Mouse (Mus musculus): ENCODE measurements at regions not wholly inside any gene's neighbourhood (a gene's known extent, or its start where the extent isn't known, plus 50 kb on each side); places are given as distances from the start of the nearest gene placed in this dataset.

- no peak for ATAC-seq (ENCODE audit: extremely low read depth, insufficient number of reproducible peaks, low FRiP score, poor library complexity, severe bottlenecking)
Observed at GRCm38 (mm10) chr10:99654284-99654683, 105.2 kb downstream of the Csl start.

- ATAC-seq (ENCODE audit: extremely low read depth, insufficient number of reproducible peaks, low FRiP score, poor library complexity, severe bottlenecking) = no peak
Observed at GRCm38 (mm10) chr10:99676557-99677098, 82.8 kb downstream of the Csl start.

- no peak for ATAC-seq (ENCODE audit: extremely low read depth, insufficient number of reproducible peaks, low FRiP score, poor library complexity, severe bottlenecking)
Observed at GRCm38 (mm10) chr10:99678096-99678495, 81.4 kb downstream of the Csl start.

- ATAC-seq (ENCODE audit: extremely low read depth, insufficient number of reproducible peaks, low FRiP score, poor library complexity, severe bottlenecking) = no peak
Observed at GRCm38 (mm10) chr10:99679813-99680212, 79.6 kb downstream of the Csl start.

GRCm38 (mm10) chr10:99681932-99682331, 77.5 kb downstream of the Csl start:
- ATAC-seq (ENCODE audit: extremely low read depth, insufficient number of reproducible peaks, low FRiP score, poor library complexity, severe bottlenecking) = peak; percentile 91

- no peak for ATAC-seq (ENCODE audit: extremely low read depth, insufficient number of reproducible peaks, low FRiP score, poor library complexity, severe bottlenecking)
Observed at GRCm38 (mm10) chr10:99682350-99682749, 77.1 kb downstream of the Csl start.

- no peak for ATAC-seq (ENCODE audit: extremely low read depth, insufficient number of reproducible peaks, low FRiP score, poor library complexity, severe bottlenecking)
Observed at GRCm38 (mm10) chr10:99683310-99683709, 76.1 kb downstream of the Csl start.

GRCm38 (mm10) chr10:99685911-99686310, 73.5 kb downstream of the Csl start:
- ATAC-seq (ENCODE audit: extremely low read depth, insufficient number of reproducible peaks, low FRiP score, poor library complexity, severe bottlenecking) = no peak

- no peak for ATAC-seq (ENCODE audit: extremely low read depth, insufficient number of reproducible peaks, low FRiP score, poor library complexity, severe bottlenecking)
Observed at GRCm38 (mm10) chr10:99687011-99687410, 72.4 kb downstream of the Csl start.

GRCm38 (mm10) chr10:99697696-99698095, 61.8 kb downstream of the Csl start:
- ATAC-seq (ENCODE audit: extremely low read depth, insufficient number of reproducible peaks, low FRiP score, poor library complexity, severe bottlenecking) = no peak

- no peak for ATAC-seq (ENCODE audit: extremely low read depth, insufficient number of reproducible peaks, low FRiP score, poor library complexity, severe bottlenecking)
Observed at GRCm38 (mm10) chr10:99699498-99699897, 60.0 kb downstream of the Csl start.

- no peak for ATAC-seq (ENCODE audit: extremely low read depth, insufficient number of reproducible peaks, low FRiP score, poor library complexity, severe bottlenecking)
Observed at GRCm38 (mm10) chr10:99700052-99700777, 59.2 kb downstream of the Csl start.

All from neutrophil, adult 5-6 weeks (primary cell).